Mouse (Mus musculus): Measurements from ENCODE around the gene Tbx21. TPM values are rescaled to one million over a fixed set of nuclear protein-coding genes. Genes with fewer than 3 reads are reported as not detected.

The Tbx21 gene
- total RNA-seq, 2 experiments from 2014 or later = 0.18 TPM

DNA sequence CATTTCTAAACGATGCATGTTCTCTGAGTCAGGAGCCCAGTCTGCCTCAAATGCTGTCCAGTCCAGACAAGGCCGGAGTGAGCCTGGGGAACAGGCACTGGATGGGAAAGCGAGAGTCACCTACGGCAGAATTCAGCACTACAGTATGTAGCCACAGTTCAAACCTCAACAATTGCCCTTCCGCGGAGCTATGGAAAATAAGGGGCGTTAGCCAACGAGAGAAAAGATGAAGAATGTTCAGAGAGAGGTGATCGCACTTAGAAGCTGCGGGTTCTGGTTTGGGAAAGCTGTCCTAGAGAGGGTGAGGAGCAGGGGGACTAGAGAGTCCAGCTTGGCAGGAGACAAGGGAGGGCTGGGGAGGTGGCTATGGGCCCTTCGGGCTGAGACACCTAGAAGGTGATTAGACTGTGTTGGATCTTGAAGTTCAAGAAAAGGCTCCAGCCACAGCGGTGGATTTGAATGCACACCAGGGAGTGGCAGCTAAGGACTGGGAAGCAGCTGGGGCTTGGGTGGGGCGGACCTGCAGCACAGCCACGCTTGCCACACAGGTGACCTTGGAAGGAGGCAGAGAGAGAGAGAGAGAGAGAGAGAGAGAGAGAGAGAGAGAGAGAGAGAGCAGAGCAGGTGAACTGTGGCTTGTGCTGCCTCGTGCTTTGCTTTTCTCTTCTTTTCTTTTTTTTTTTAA is 30.2 kb downstream of the Tbx21 start:
- DNase-seq (ENCODE audit: low spot score in 2 of 2) = no peak

DNA sequence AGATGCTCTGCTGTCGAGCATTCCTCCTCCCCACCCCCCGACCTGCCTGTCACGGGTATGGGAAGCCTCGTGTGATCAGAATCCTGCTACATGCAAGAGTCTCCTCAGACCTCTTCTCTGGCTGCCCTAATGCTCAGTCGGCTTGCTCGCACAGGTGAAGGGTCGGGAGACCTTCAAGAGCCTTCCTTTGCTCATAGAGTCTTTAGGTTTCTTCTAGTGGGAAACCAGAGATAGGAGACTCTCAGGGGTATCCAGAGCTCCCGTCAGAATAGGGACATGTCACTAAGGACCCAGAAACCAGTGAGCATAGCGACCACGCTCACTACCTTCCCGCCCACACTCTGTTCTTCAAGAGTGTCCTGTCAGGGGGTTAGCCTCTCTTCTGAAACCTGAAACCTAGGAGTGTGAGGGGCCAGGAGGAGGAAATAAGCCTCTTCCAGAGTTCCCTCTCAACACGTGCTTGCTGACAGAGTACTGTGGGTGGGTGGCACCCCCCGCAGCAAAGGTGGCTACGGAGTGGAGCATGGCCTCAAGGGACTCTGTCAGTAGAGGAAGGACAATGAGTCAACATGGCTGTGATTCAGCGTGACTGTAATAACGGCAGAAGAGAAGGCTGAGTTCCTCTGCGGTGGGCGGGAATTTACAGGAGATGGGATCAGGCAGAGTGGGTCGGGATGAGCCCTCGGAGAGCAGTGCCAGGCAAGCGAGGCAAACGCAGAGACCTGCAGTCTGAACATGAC is 31.6 kb downstream of the Tbx21 start:
- peak in 1 of 2 experiments; percentile 14 for DNase-seq (ENCODE audit: low spot score in 2 of 2)

GRCm38 (mm10) chr11:97082977-97083376 is 32.2 kb downstream of the Tbx21 start:
- peak in 1 of 2 experiments; percentile 37 for DNase-seq (ENCODE audit: low spot score in 2 of 2)

DNA sequence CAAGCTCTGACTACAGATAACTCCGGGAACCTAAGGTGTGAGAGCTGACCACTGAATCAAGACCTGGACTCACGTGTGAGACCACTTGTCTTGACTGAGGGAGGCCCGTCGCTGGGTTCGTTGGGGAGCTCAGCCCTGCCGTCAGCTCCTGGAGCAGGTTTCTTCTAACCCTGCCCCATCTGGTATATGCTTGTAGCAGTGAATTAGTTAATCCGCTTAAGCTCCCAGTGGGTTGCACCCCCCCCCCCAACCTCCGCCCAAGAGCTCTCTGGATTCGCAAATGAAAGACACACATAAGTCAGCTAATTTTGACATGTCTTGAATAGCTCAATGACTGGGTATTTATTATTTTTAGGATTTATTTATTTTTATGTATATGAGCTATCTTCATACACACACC is 34.8 kb downstream of the Tbx21 start:
- no peak for DNase-seq (ENCODE audit: low spot score in 2 of 2)

DNA sequence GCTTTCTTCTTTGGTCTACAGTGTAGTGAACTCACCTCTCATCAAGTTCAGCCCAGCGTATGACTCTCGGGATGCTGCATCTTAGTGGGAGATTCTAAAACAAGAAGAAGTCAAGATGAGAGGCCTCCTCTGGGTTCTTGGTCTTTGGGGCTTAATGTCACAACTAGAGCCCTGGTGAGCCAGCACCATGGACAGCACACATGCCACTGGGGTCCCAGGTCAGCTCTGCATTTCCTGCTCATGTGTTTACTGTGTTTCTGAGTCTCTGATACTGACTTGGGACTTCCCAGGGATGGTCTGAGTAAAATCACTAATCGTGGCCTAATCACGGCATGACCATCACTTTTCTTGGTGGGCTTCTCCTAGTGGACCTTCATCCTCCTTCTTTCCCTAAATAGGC is 36.4 kb downstream of the Tbx21 start:
- no peak for DNase-seq (ENCODE audit: low spot score in 2 of 2)

GRCm38 (mm10) chr11:97074235-97074634 is 40.9 kb downstream of the Tbx21 start:
- DNase-seq (ENCODE audit: low spot score in 2 of 2) = no peak

- peak; percentile 52 to 68 for DNase-seq (ENCODE audit: low spot score in 2 of 2)
Observed at GRCm38 (mm10) chr11:97072533-97072932, 42.6 kb downstream of the Tbx21 start.

DNA sequence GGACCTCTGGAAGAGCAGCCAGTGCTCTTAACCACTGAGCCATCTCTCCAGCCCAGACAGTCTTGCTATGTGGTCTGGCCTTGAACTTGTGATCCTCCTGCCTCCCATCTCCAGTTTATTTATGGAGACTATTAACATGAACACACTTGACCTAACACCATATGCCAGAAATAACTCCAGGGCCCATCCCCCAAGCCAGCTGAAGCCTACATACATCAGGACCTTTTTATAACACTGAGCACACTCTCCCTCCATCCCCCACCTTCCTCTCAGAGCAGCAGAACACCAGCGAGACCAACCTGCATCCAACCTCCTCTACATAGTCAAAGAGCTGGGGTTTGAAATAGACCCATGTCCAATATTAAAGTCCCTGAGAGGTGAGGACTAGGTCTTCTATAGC is 44.0 kb downstream of the Tbx21 start:
- DNase-seq (ENCODE audit: low spot score in 2 of 2) = no peak

- DNase-seq (ENCODE audit: low spot score in 2 of 2) = no peak
Observed at GRCm38 (mm10) chr11:97069770-97070169, 45.4 kb downstream of the Tbx21 start.

- peak; percentile 37 to 47 for DNase-seq (ENCODE audit: low spot score in 2 of 2)
Observed at GRCm38 (mm10) chr11:97069333-97069732, 45.8 kb downstream of the Tbx21 start.

- no peak for DNase-seq (ENCODE audit: low spot score in 2 of 2)
Observed at GRCm38 (mm10) chr11:97066656-97067360, 48.3 kb downstream of the Tbx21 start.

DNA sequence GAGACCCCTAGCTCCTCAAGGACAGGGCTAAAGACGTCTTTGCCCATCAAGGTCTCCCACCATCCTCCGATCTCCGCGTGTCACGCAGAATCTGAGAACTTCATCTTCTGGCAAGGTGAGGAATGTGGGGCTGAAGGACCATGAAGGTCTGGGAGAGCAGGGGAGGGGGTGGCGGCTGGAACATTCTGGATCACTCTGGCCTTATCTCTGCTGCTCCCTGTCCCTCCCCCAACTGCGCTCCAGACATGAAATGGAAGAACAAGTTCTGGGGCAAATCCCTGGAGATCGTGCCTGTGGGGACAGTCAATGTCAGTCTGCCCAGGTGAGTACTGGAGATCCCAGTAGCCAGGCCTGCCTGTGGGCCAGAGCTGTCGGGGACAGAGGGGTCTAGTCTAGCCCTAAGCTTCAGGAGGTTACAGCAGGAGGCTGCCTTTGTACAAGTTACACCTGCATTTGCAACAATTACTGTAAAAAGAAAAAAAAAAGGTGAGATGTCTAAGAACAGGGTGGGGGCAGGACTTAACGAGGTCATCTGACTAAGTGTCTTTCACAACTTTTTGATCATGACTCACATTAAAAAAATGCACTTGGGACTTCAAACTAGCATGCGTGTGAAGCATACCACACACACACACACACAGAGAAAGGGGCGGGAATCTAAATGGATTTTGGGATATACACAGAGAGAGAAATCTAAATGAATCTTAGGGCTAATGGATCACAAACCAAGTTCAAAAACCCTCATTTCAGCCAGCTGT is 49.4 kb downstream of the Tbx21 start:
- DNase-seq (ENCODE audit: low spot score in 2 of 2) = no peak

DNA sequence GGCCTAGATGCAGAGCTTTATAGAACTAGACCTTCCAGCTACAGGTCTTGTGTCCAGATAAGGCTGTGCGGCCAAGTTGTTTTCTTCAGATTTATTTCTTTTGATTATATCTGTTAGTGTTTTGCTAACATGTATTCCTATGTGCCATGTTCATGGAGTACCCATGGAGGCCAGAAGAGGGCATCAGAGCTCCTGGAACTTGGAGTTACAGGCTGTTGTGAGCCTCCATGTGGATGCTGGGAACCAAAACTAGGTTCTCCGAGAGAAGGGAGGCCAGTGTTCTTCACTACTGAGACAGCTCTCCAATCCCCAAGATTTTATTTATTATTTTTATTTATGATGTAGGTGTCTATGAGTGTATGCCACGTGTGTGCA is 51.2 kb downstream of the Tbx21 start:
- DNase-seq (ENCODE audit: low spot score in 2 of 2) = no peak

GRCm38 (mm10) chr11:97063274-97063920 is 51.7 kb downstream of the Tbx21 start:
- DNase-seq (ENCODE audit: low spot score in 2 of 2) = no peak

DNA sequence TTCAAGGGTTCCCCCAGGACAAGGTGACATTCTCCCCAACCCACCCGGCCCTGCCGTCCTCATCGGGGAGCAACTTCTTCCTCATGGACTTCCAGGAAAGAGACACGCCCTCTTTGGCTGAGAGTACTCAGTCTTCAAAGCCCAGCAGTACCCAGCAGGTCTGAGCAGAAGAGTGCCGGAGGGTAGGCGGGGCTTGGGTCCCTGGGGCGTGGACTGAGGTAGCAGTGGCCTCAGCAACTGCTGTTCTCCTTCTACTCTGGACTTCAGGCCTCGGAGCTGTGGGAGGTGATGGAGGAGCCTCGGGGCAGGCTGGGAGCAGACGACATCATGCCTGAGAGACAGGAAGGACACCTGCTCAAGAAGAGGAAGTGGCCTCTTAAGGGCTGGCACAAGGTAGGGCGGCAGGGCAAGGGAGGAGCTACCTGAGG is 62.9 kb downstream of the Tbx21 start:
- no peak for DNase-seq (ENCODE audit: low spot score in 2 of 2)

GRCm38 (mm10) chr11:97050944-97051586 is 64.1 kb downstream of the Tbx21 start:
- no peak for DNase-seq (ENCODE audit: low spot score in 2 of 2)

GRCm38 (mm10) chr11:97050216-97050943 is 64.8 kb downstream of the Tbx21 start, which contains the start of gene Osbpl7:
TSS of gene Osbpl7 (plus strand) at chr11:97050628.
- peak; percentile 77 to 84 for DNase-seq (ENCODE audit: low spot score in 2 of 2)

GRCm38 (mm10) chr11:97049492-97050085 is 65.5 kb downstream of the Tbx21 start:
- DNase-seq (ENCODE audit: low spot score in 2 of 2) = no peak

- DNase-seq (ENCODE audit: low spot score in 2 of 2) = no peak
Observed at GRCm38 (mm10) chr11:97048090-97048650, 67.0 kb downstream of the Tbx21 start.
